Mouse (Mus musculus) liver, embryonic 13.5 days (tissue): Measurements from ENCODE around the gene Epha2. TPM values are rescaled to one million over a fixed set of nuclear protein-coding genes. Genes with fewer than 3 reads are reported as not detected.

Experiments
- ATAC-seq: fragments of 200-750 bp; cut with Nextera tagmentation; 2 replicates; pipeline ENCODE4 v1.8.0; 2017; ENCODE audit warnings: low read depth, mild to moderate bottlenecking, moderate number of reproducible peaks, moderate library complexity
- DNase-seq: peaks from one replicate; pipeline ENCODE4 v3.0.0; 2022
- H3K27ac ChIP-seq: fragments of 300-500 bp; sonication (generic); 2 replicates; pipeline ENCODE4 v1.5.1; 2015; ENCODE audit warnings: moderate library complexity, mild to moderate bottlenecking, inconsistent platforms
- H3K27me3 ChIP-seq: fragments of 300-500 bp; sonication (generic); 2 replicates; pipeline ENCODE4 v1.6.1; 2015; ENCODE audit warnings: mild to moderate bottlenecking, inconsistent platforms
- H3K36me3 ChIP-seq: fragments of 300-500 bp; sonication (generic); 2 replicates; pipeline ENCODE4 v1.6.1; 2015; ENCODE audit warnings: mild to moderate bottlenecking, inconsistent platforms
- H3K4me1 ChIP-seq: fragments of 300-500 bp; sonication (generic); replicated peaks from 2 replicates; pipeline ENCODE4 v1.6.1; 2015; ENCODE audit warnings: inconsistent platforms
- H3K4me2 ChIP-seq: fragments of 300-500 bp; sonication (generic); 2 replicates; pipeline ENCODE4 v1.6.1; 2015; ENCODE audit warnings: inconsistent platforms, mild to moderate bottlenecking, moderate library complexity
- H3K4me3 ChIP-seq: fragments of 300-500 bp; sonication (generic); replicated peaks from 2 replicates; pipeline ENCODE4 v1.5.1; 2015; ENCODE audit warnings: mild to moderate bottlenecking, inconsistent platforms
- H3K9ac ChIP-seq: fragments of 300-500 bp; sonication (generic); 2 replicates; pipeline ENCODE4 v1.6.1; 2015; ENCODE audit warnings: mild to moderate bottlenecking, inconsistent platforms
- H3K9me3 ChIP-seq: fragments of 300-500 bp; sonication (generic); replicated peaks from 2 replicates; pipeline ENCODE4 v1.6.1; 2016; ENCODE audit warnings: inconsistent platforms
- WGBS: fragments of 180-500 bp; shearing (Covaris S2); methylation state at CpG from one replicate; pipeline ENCODE4 v1.1.7; 2015; ENCODE audit not compliant: insufficient replicate concordance; 5-methylcytosine and 5-hydroxymethylcytosine counted together
- polyA plus RNA-seq: library from polyadenylated mRNA; unstranded; fragments of >200 nt; fragmentation: Nextera tagmentation; extraction: Ambion mirVana; gene quantifications from 2 replicates; pipeline ENCODE4 v1.2.1, GENCODE M21; 2015

Epha2 gene
- polyA plus RNA-seq, 1 experiment from 2014 or later = 0.86 TPM

- Histone ChIP-seq H3K4me1 (peaks cover 57% of the 10 kb centered on the region), H3K36me3 (0 out of 2 replicates have a peak, but pooled peaks cover 4% of the 10 kb centered on the region), H3K27me3 (peaks cover 34% of the 10 kb centered on the region), H3K4me3 (no peak overlapping the region), H3K9me3 (no peaks in the 10 kb centered on the region), H3K4me2 (no peak overlapping the region), H3K27ac (peak overlapping the region; percentile 13; the same call in 1 of the 2 replicates), H3K9ac (no peak overlapping the region)
- DNase-seq (no peak), ATAC-seq (no peak)
- WGBS = 51% methylated on average over 8 of the region's 8 CpGs
These were observed 5.0 kb downstream of the Epha2 start for GRCm38 (mm10) chr4:141306057-141306456.

GRCm38 (mm10) chr4:141308381-141308780, 7.3 kb downstream of the Epha2 start:
- 0 out of 2 replicates have a peak, but pooled peaks cover 4% of the 10 kb centered on the region for H3K36me3 ChIP-seq
- no peak overlapping the region for H3K4me2 ChIP-seq
- H3K27me3 ChIP-seq = peaks cover 11% of the 10 kb centered on the region
- WGBS = 77% methylated on average over 22 of the region's 22 CpGs
- H3K4me1 ChIP-seq = peaks cover 73% of the 10 kb centered on the region
- no peak overlapping the region for H3K27ac ChIP-seq
- H3K4me3 ChIP-seq = no peak overlapping the region
- no peak overlapping the region for H3K9ac ChIP-seq
- DNase-seq (no peak), ATAC-seq (no peak)
- H3K9me3 ChIP-seq = no peaks in the 10 kb centered on the region

- no peak for DNase-seq
- WGBS = 82% methylated on average over 34 of the region's 34 CpGs
- Histone ChIP-seq H3K4me1 (peaks cover 70% of the 10 kb centered on the region), H3K9me3 (no peaks in the 10 kb centered on the region), H3K27ac (peak overlapping the region; percentile 68), H3K4me2 (no peak overlapping the region), H3K9ac (no peak overlapping the region), H3K4me3 (no peak overlapping the region), H3K27me3 (peaks cover 3% of the 10 kb centered on the region), H3K36me3 (0 out of 2 replicates have a peak, but pooled peaks cover 4% of the 10 kb centered on the region)
- no peak for ATAC-seq
These were observed 8.1 kb downstream of the Epha2 start for GRCm38 (mm10) chr4:141308857-141309772.

GRCm38 (mm10) chr4:141309773-141310145, 8.7 kb downstream of the Epha2 start:
- Histone ChIP-seq H3K36me3 (0 out of 2 replicates have a peak, but pooled peaks cover 4% of the 10 kb centered on the region), H3K4me3 (no peak overlapping the region), H3K9me3 (no peaks in the 10 kb centered on the region), H3K4me1 (peaks cover 69% of the 10 kb centered on the region), H3K9ac (no peak overlapping the region), H3K4me2 (no peak overlapping the region), H3K27ac (peak overlapping the region; percentile 68), H3K27me3 (no peaks in the 10 kb centered on the region)
- ATAC-seq = no peak
- DNase-seq = no peak
- WGBS = 47% methylated on average over 10 of the region's 10 CpGs

GRCm38 (mm10) chr4:141310191-141310606, 9.2 kb downstream of the Epha2 start:
- Histone ChIP-seq H3K36me3 (0 out of 2 replicates have a peak, but pooled peaks cover 4% of the 10 kb centered on the region), H3K9me3 (no peaks in the 10 kb centered on the region), H3K27me3 (no peaks in the 10 kb centered on the region), H3K4me2 (no peak overlapping the region), H3K4me1 (peaks cover 69% of the 10 kb centered on the region), H3K4me3 (no peak overlapping the region), H3K27ac (peak overlapping the region; percentile 68), H3K9ac (no peak overlapping the region)
- DNase-seq (no peak), ATAC-seq (peak; percentile 26; the same call in 1 of the 2 replicates)
- WGBS = 17% methylated on average over 8 of the region's 8 CpGs

- H3K9ac ChIP-seq = no peak overlapping the region
- no peaks in the 10 kb centered on the region for H3K27me3 ChIP-seq
- H3K4me3 ChIP-seq = no peak overlapping the region
- peaks cover 64% of the 10 kb centered on the region for H3K4me1 ChIP-seq
- H3K4me2 ChIP-seq = no peak overlapping the region
- WGBS = 47% methylated on average over 7 of the region's 7 CpGs
- no peak for DNase-seq
- H3K9me3 ChIP-seq = no peaks in the 10 kb centered on the region
- 0 out of 2 replicates have a peak, but pooled peaks cover 4% of the 10 kb centered on the region for H3K36me3 ChIP-seq
- peak overlapping the region; percentile 64; the same call in 1 of the 2 replicates for H3K27ac ChIP-seq
- no peak for ATAC-seq
These were observed 10.0 kb downstream of the Epha2 start for GRCm38 (mm10) chr4:141311078-141311477.

- ATAC-seq (no peak), DNase-seq (no peak)
- Histone ChIP-seq H3K4me2 (no peak overlapping the region), H3K27me3 (no peaks in the 10 kb centered on the region), H3K9me3 (no peaks in the 10 kb centered on the region), H3K27ac (peak overlapping the region; percentile 64), H3K4me3 (no peak overlapping the region), H3K36me3 (0 out of 2 replicates have a peak, but pooled peaks cover 4% of the 10 kb centered on the region), H3K9ac (no peak overlapping the region), H3K4me1 (peaks cover 60% of the 10 kb centered on the region)
- 49% methylated on average over 6 of the region's 6 CpGs for WGBS
These were observed 10.5 kb downstream of the Epha2 start for GRCm38 (mm10) chr4:141311506-141311905.

- Histone ChIP-seq H3K36me3 (0 out of 2 replicates have a peak, but pooled peaks cover 4% of the 10 kb centered on the region), H3K4me2 (no peak overlapping the region), H3K4me3 (no peak overlapping the region), H3K9me3 (no peaks in the 10 kb centered on the region), H3K9ac (no peak overlapping the region), H3K4me1 (peaks cover 56% of the 10 kb centered on the region), H3K27me3 (no peaks in the 10 kb centered on the region), H3K27ac (peak overlapping the region; percentile 64)
- ATAC-seq (no peak), DNase-seq (no peak)
- WGBS = 53% methylated on average over 2 of the region's 2 CpGs
These were observed 10.9 kb downstream of the Epha2 start for GRCm38 (mm10) chr4:141311908-141312307.

- ATAC-seq = peak; percentile 18; the same call in 1 of the 2 replicates
- Histone ChIP-seq H3K4me1 (peaks cover 53% of the 10 kb centered on the region), H3K36me3 (0 out of 2 replicates have a peak, but pooled peaks cover 4% of the 10 kb centered on the region), H3K27ac (peak overlapping the region; percentile 64), H3K4me2 (no peak overlapping the region; the same call in 1 of the 2 replicates), H3K9ac (0 out of 2 replicates have a peak overlapping the region, but pooled peaks have one; percentile 6), H3K27me3 (no peaks in the 10 kb centered on the region), H3K9me3 (no peaks in the 10 kb centered on the region), H3K4me3 (no peak overlapping the region)
- no peak for DNase-seq
- 32% methylated on average over 17 of the region's 17 CpGs for WGBS
These were observed 11.6 kb downstream of the Epha2 start for GRCm38 (mm10) chr4:141312513-141313131.

- WGBS = 26% methylated on average over 8 of the region's 8 CpGs
- H3K36me3 ChIP-seq = 0 out of 2 replicates have a peak, but pooled peaks cover 6% of the 10 kb centered on the region
- no peak overlapping the region for H3K27ac ChIP-seq
- no peak overlapping the region for H3K4me3 ChIP-seq
- no peak overlapping the region for H3K4me2 ChIP-seq
- no peaks in the 10 kb centered on the region for H3K27me3 ChIP-seq
- ATAC-seq = no peak
- no peaks in the 10 kb centered on the region for H3K9me3 ChIP-seq
- DNase-seq = no peak
- H3K9ac ChIP-seq = no peak overlapping the region
- H3K4me1 ChIP-seq = peaks cover 52% of the 10 kb centered on the region
These were observed 12.4 kb downstream of the Epha2 start for GRCm38 (mm10) chr4:141313481-141313880.

GRCm38 (mm10) chr4:141313924-141314323, 12.9 kb downstream of the Epha2 start:
- Histone ChIP-seq H3K4me1 (peaks cover 49% of the 10 kb centered on the region), H3K9ac (no peak overlapping the region), H3K4me3 (no peak overlapping the region), H3K27me3 (no peaks in the 10 kb centered on the region), H3K9me3 (no peaks in the 10 kb centered on the region), H3K27ac (no peak overlapping the region), H3K4me2 (no peak overlapping the region), H3K36me3 (0 out of 2 replicates have a peak, but pooled peaks cover 6% of the 10 kb centered on the region)
- no peak for ATAC-seq
- DNase-seq = no peak
- WGBS = 20% methylated on average over 11 of the region's 11 CpGs
